Mouse (Mus musculus): ENCODE measurements at regions not wholly inside any gene's neighbourhood (a gene's known extent, or its start where the extent isn't known, plus 50 kb on each side); places are given as distances from the start of the nearest gene placed in this dataset.

- ATAC-seq: peak; percentile 94
- TF ChIP-seq CTCF (IDR thresholded peaks at IDR 0.05; ENCODE audit: low read depth): no peak
These were observed 413.4 kb upstream of the Impad1 start for GRCm38 (mm10) chr4:5206394-5207099.

GRCm38 (mm10) chr4:5205328-5206208 is 412.4 kb upstream of the Impad1 start:
- 0 out of 2 replicates have a peak, but pooled peaks have one; percentile 22 for TF ChIP-seq CTCF (IDR thresholded peaks at IDR 0.05; ENCODE audit: low read depth)
- ATAC-seq: peak; percentile 36
- WGBS: 42% methylated on average over 7 of the region's 7 CpGs

More at GRCm38 (mm10) chr4:5206394-5207099, 413.4 kb upstream of the Impad1 start:
- H3K4me2 ChIP-seq (ENCODE audit: low read depth): no peak overlapping the region
- no peak overlapping the region for H3K4me3 ChIP-seq (ENCODE audit: low read depth, low read length)
- no peaks in the 10 kb centered on the region for H3K27me3 ChIP-seq (ENCODE audit: insufficient read depth, low read length)
- no peaks in the 10 kb centered on the region for H3K36me3 ChIP-seq (ENCODE audit: insufficient read depth)
- no peak overlapping the region for H3K9ac ChIP-seq
- no peaks in the 10 kb centered on the region for H3K9me3 ChIP-seq (ENCODE audit: low read length)
- H3K4me1 ChIP-seq (ENCODE audit: insufficient read depth): no peaks in the 10 kb centered on the region
- peak; percentile 59 for DNase-seq
- WGBS: 31% methylated on average over 1 of the region's 1 CpGs
- peak overlapping the region; percentile 42 for H3K27ac ChIP-seq (ENCODE audit: low read depth, low read length)

GRCm38 (mm10) chr4:5194272-5194671 is 401.1 kb upstream of the Impad1 start:
- Histone ChIP-seq H3K9ac (no peak overlapping the region), H3K27me3 (ENCODE audit: insufficient read depth, low read length) (no peaks in the 10 kb centered on the region), H3K36me3 (ENCODE audit: insufficient read depth) (no peaks in the 10 kb centered on the region), H3K9me3 (ENCODE audit: low read length) (no peaks in the 10 kb centered on the region), H3K4me2 (ENCODE audit: low read depth) (no peak overlapping the region), H3K4me1 (ENCODE audit: insufficient read depth) (no peaks in the 10 kb centered on the region), H3K4me3 (ENCODE audit: low read depth, low read length) (no peak overlapping the region), H3K27ac (ENCODE audit: low read depth, low read length) (no peak overlapping the region)
- TF ChIP-seq CTCF (IDR thresholded peaks at IDR 0.05; ENCODE audit: low read depth): no peak
- ATAC-seq (no peak), DNase-seq (no peak)
- WGBS: 22% methylated on average over 3 of the region's 3 CpGs

More at GRCm38 (mm10) chr4:5205328-5206208, 412.4 kb upstream of the Impad1 start:
- H3K9ac ChIP-seq: no peak overlapping the region
- H3K4me2 ChIP-seq (ENCODE audit: low read depth): 0 out of 2 replicates have a peak overlapping the region, but pooled peaks have one; percentile 1
- no peak overlapping the region for H3K4me3 ChIP-seq (ENCODE audit: low read depth, low read length)
- no peaks in the 10 kb centered on the region for H3K4me1 ChIP-seq (ENCODE audit: insufficient read depth)
- H3K9me3 ChIP-seq (ENCODE audit: low read length): no peaks in the 10 kb centered on the region
- H3K27ac ChIP-seq (ENCODE audit: low read depth, low read length): peak overlapping the region; percentile 22; the same call in 1 of the 2 replicates
- no peaks in the 10 kb centered on the region for H3K36me3 ChIP-seq (ENCODE audit: insufficient read depth)
- DNase-seq: peak; percentile 39
- H3K27me3 ChIP-seq (ENCODE audit: insufficient read depth, low read length): no peaks in the 10 kb centered on the region

- no peaks in the 10 kb centered on the region for H3K9me3 ChIP-seq (ENCODE audit: low read length)
- H3K36me3 ChIP-seq (ENCODE audit: insufficient read depth): no peaks in the 10 kb centered on the region
- DNase-seq (peak; percentile 6), ATAC-seq (peak; percentile 66; the same call in 1 of the 2 replicates)
- no peak overlapping the region for H3K9ac ChIP-seq
- no peak overlapping the region for H3K27ac ChIP-seq (ENCODE audit: low read depth, low read length)
- peaks cover 3% of the 10 kb centered on the region; the same call in 1 of the 2 replicates for H3K4me1 ChIP-seq (ENCODE audit: insufficient read depth)
- H3K4me3 ChIP-seq (ENCODE audit: low read depth, low read length): no peak overlapping the region
- no peak for TF ChIP-seq CTCF (IDR thresholded peaks at IDR 0.05; ENCODE audit: low read depth)
- H3K27me3 ChIP-seq (ENCODE audit: insufficient read depth, low read length): no peaks in the 10 kb centered on the region
- WGBS: 71% methylated on average over 1 of the region's 1 CpGs
- H3K4me2 ChIP-seq (ENCODE audit: low read depth): no peak overlapping the region
These were observed 388.4 kb upstream of the Impad1 start for GRCm38 (mm10) chr4:5181591-5181990.

- ATAC-seq: peak; percentile 75; the same call in 1 of the 2 replicates
- Histone ChIP-seq H3K4me2 (ENCODE audit: low read depth) (no peak overlapping the region), H3K27me3 (ENCODE audit: insufficient read depth, low read length) (no peaks in the 10 kb centered on the region), H3K9ac (no peak overlapping the region), H3K27ac (ENCODE audit: low read depth, low read length) (no peak overlapping the region), H3K36me3 (ENCODE audit: insufficient read depth) (no peaks in the 10 kb centered on the region), H3K9me3 (ENCODE audit: low read length) (no peaks in the 10 kb centered on the region), H3K4me3 (ENCODE audit: low read depth, low read length) (no peak overlapping the region), H3K4me1 (ENCODE audit: insufficient read depth) (peaks cover 3% of the 10 kb centered on the region; the same call in 1 of the 2 replicates)
- peak; percentile 54 for DNase-seq
- WGBS: 24% methylated on average over 11 of the region's 11 CpGs
- TF ChIP-seq CTCF (IDR thresholded peaks at IDR 0.05; ENCODE audit: low read depth): no peak
These were observed 386.0 kb upstream of the Impad1 start for GRCm38 (mm10) chr4:5178991-5179693.

GRCm38 (mm10) chr4:5165263-5165662 is 372.1 kb upstream of the Impad1 start:
- no peaks in the 10 kb centered on the region for H3K36me3 ChIP-seq (ENCODE audit: insufficient read depth)
- no peak overlapping the region for H3K27ac ChIP-seq (ENCODE audit: low read depth, low read length)
- 98% methylated on average over 1 of the region's 1 CpGs for WGBS
- H3K9me3 ChIP-seq (ENCODE audit: low read length): no peaks in the 10 kb centered on the region
- H3K4me3 ChIP-seq (ENCODE audit: low read depth, low read length): no peak overlapping the region
- no peak overlapping the region for H3K9ac ChIP-seq
- H3K27me3 ChIP-seq (ENCODE audit: insufficient read depth, low read length): no peaks in the 10 kb centered on the region
- no peak for ATAC-seq
- H3K4me1 ChIP-seq (ENCODE audit: insufficient read depth): no peaks in the 10 kb centered on the region
- no peak overlapping the region for H3K4me2 ChIP-seq (ENCODE audit: low read depth)
- DNase-seq: no peak
- no peak for TF ChIP-seq CTCF (IDR thresholded peaks at IDR 0.05; ENCODE audit: low read depth)
